Mouse (Mus musculus): Measurements from ENCODE around the gene Dcaf15. TPM values are rescaled to one million over a fixed set of nuclear protein-coding genes. Genes with fewer than 3 reads are reported as not detected.
A peak's percentile ranks its signal among the peaks of the same experiment; 100 is the strongest.

Dcaf15 gene
- total and polyA plus RNA-seq, 2 experiments from 2014 or later: 2.9 to 16.1 TPM

GRCm38 (mm10) chr8:84066291-84066930 lies 38.2 kb downstream of the Dcaf15 start, which contains the start of gene Rfx1:
TSS of gene Rfx1 (plus strand) at chr8:84066834.
- peaks cover 38% of the 10 kb centered on the region for H3K4me1 ChIP-seq (ENCODE audit: control insufficient read depth, insufficient read depth)
- H3K9me3 ChIP-seq (replicated peaks; ENCODE audit: control insufficient read depth, low read length): no peaks in the 10 kb centered on the region
- DNase-seq (ENCODE audit: low spot score) (peak; percentile 99), ATAC-seq (ENCODE audit: insufficient read depth, low read depth) (peak; percentile 96)
- TF ChIP-seq CTCF (IDR thresholded peaks at IDR 0.05; ENCODE audit: low read depth) (no peak), EP300 (IDR thresholded peaks at IDR 0.05; ENCODE audit: low read depth) (peak; percentile 83)
- H3K4me3 ChIP-seq (ENCODE audit: low read depth, low read length): peak within 1 kb of the TSS; percentile 97
- no peaks in the 10 kb centered on the region for H3K27me3 ChIP-seq (ENCODE audit: control insufficient read depth, insufficient read depth, low read length)
- H3K27ac ChIP-seq (ENCODE audit: low read depth): peak within 1 kb of the TSS; percentile 98
- peak within 1 kb of the TSS; percentile 81 for H3K4me2 ChIP-seq (ENCODE audit: low read depth, low read length)
- H3K36me3 ChIP-seq (replicated peaks; ENCODE audit: control insufficient read depth, insufficient read depth, low read length): no peaks in the 10 kb centered on the region
- peak within 1 kb of the TSS; percentile 77 for H3K9ac ChIP-seq (replicated peaks; ENCODE audit: low read depth, low read length)
- under 1% methylated on average over 51 of the region's 51 CpGs for WGBS

- ATAC-seq (ENCODE audit: insufficient read depth, low read depth) (no peak), DNase-seq (ENCODE audit: low spot score) (no peak)
- Histone ChIP-seq H3K9ac (replicated peaks; ENCODE audit: low read depth, low read length) (peak overlapping the region; percentile 73), H3K27ac (ENCODE audit: low read depth) (peak overlapping the region; percentile 82), H3K4me2 (ENCODE audit: low read depth, low read length) (peak overlapping the region; percentile 81), H3K27me3 (ENCODE audit: control insufficient read depth, insufficient read depth, low read length) (no peaks in the 10 kb centered on the region), H3K9me3 (replicated peaks; ENCODE audit: control insufficient read depth, low read length) (no peaks in the 10 kb centered on the region), H3K36me3 (replicated peaks; ENCODE audit: control insufficient read depth, insufficient read depth, low read length) (no peaks in the 10 kb centered on the region), H3K4me3 (ENCODE audit: low read depth, low read length) (peak overlapping the region; percentile 63), H3K4me1 (ENCODE audit: control insufficient read depth, insufficient read depth) (peaks cover 30% of the 10 kb centered on the region)
- no peak for TF ChIP-seq CTCF (IDR thresholded peaks at IDR 0.05; ENCODE audit: low read depth)
- no peak for TF ChIP-seq EP300 (IDR thresholded peaks at IDR 0.05; ENCODE audit: low read depth)
- 32% methylated on average over 5 of the region's 5 CpGs for WGBS
These were observed 39.0 kb downstream of the Dcaf15 start for GRCm38 (mm10) chr8:84065457-84066072.

GRCm38 (mm10) chr8:84065037-84065436 lies 39.5 kb downstream of the Dcaf15 start, which contains the start of gene Gm10643:
TSS of gene Gm10643 (minus strand) at chr8:84065137.
- Histone ChIP-seq H3K4me3 (ENCODE audit: low read depth, low read length) (peak within 1 kb of the TSS; percentile 63), H3K4me2 (ENCODE audit: low read depth, low read length) (peak within 1 kb of the TSS; percentile 81), H3K27me3 (ENCODE audit: control insufficient read depth, insufficient read depth, low read length) (no peaks in the 10 kb centered on the region), H3K27ac (ENCODE audit: low read depth) (peak within 1 kb of the TSS; percentile 82), H3K9ac (replicated peaks; ENCODE audit: low read depth, low read length) (peak within 1 kb of the TSS; percentile 73), H3K36me3 (replicated peaks; ENCODE audit: control insufficient read depth, insufficient read depth, low read length) (no peaks in the 10 kb centered on the region), H3K9me3 (replicated peaks; ENCODE audit: control insufficient read depth, low read length) (no peaks in the 10 kb centered on the region), H3K4me1 (ENCODE audit: control insufficient read depth, insufficient read depth) (peaks cover 25% of the 10 kb centered on the region)
- TF ChIP-seq EP300 (IDR thresholded peaks at IDR 0.05; ENCODE audit: low read depth) (no peak), CTCF (IDR thresholded peaks at IDR 0.05; ENCODE audit: low read depth) (no peak)
- 100% methylated on average over 1 of the region's 1 CpGs for WGBS
- DNase-seq (ENCODE audit: low spot score) (no peak), ATAC-seq (ENCODE audit: insufficient read depth, low read depth) (no peak)

DNA sequence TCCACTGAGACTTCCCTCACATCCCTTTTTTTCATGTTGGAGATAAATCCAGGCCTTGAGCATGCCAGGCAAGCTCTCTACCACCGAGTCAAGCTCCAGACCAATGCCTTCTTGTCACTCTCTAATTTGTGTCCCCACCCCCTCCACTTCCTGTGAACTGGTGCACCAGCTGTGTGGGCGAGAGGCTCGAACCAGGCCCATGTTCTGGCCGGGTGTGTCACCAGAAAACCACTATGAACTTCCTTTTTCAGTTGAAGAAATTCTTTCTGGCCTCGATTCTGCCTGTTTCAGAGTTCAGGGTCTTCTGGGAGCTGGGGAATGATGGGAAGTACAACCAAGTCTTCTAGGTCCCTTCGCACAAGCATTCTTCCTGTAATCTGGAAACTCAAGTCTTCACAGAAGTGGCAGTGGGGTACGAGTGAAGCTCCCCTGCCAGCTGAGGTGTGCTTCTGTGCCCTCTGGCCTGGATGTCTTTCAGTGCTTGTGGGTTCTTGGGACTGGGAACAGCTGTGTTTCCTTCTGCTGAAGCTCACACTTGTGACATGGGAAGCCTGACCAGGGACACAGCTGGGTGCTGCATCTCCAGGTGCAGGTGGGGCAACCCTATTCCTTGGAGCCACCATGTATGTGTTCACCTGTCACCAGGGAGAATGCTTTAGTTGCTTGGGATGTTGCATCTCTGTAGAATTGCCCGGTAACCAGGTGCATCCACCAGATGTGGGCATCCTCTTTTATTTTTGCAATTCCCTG lies 40.5 kb downstream of the Dcaf15 start:
- TF ChIP-seq CTCF (IDR thresholded peaks at IDR 0.05; ENCODE audit: low read depth) (no peak), EP300 (IDR thresholded peaks at IDR 0.05; ENCODE audit: low read depth) (no peak)
- Histone ChIP-seq H3K9ac (replicated peaks; ENCODE audit: low read depth, low read length) (no peak overlapping the region), H3K27me3 (ENCODE audit: control insufficient read depth, insufficient read depth, low read length) (no peaks in the 10 kb centered on the region), H3K27ac (ENCODE audit: low read depth) (peak overlapping the region; percentile 72; the same call in 1 of the 2 replicates), H3K4me1 (ENCODE audit: control insufficient read depth, insufficient read depth) (peaks cover 16% of the 10 kb centered on the region), H3K36me3 (replicated peaks; ENCODE audit: control insufficient read depth, insufficient read depth, low read length) (no peaks in the 10 kb centered on the region), H3K4me2 (ENCODE audit: low read depth, low read length) (no peak overlapping the region), H3K4me3 (ENCODE audit: low read depth, low read length) (no peak overlapping the region), H3K9me3 (replicated peaks; ENCODE audit: control insufficient read depth, low read length) (no peaks in the 10 kb centered on the region)
- ATAC-seq (ENCODE audit: insufficient read depth, low read depth) (no peak), DNase-seq (ENCODE audit: low spot score) (no peak)
- WGBS: 51% methylated on average over 8 of the region's 8 CpGs

DNA sequence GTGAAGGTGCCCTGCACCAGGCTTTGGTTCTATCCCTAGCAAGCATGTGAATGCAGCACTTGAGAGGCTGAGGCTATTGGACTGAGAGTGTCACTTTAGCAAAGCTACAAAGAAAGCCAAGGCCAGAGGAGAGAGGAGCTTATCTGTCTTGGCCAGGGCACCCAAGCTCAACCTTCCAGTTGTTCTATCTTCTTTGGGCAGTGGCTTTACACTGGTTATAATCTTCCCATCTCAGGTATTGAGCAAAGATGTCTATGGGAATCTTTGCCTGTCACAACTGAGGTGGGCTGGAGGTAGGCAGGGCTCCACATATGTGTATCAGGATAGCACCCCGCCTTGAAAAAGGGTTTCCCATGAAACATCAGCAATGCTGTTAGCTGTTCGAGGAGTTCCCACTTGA lies 44.3 kb downstream of the Dcaf15 start:
- Histone ChIP-seq H3K4me1 (ENCODE audit: control insufficient read depth, insufficient read depth) (no peaks in the 10 kb centered on the region), H3K4me2 (ENCODE audit: low read depth, low read length) (no peak overlapping the region), H3K4me3 (ENCODE audit: low read depth, low read length) (no peak overlapping the region), H3K9ac (replicated peaks; ENCODE audit: low read depth, low read length) (no peak overlapping the region), H3K27me3 (ENCODE audit: control insufficient read depth, insufficient read depth, low read length) (no peaks in the 10 kb centered on the region), H3K36me3 (replicated peaks; ENCODE audit: control insufficient read depth, insufficient read depth, low read length) (no peaks in the 10 kb centered on the region), H3K27ac (ENCODE audit: low read depth) (no peak overlapping the region), H3K9me3 (replicated peaks; ENCODE audit: control insufficient read depth, low read length) (no peaks in the 10 kb centered on the region)
- WGBS: 69% methylated on average over 2 of the region's 2 CpGs
- TF ChIP-seq EP300 (IDR thresholded peaks at IDR 0.05; ENCODE audit: low read depth): no peak
- ATAC-seq (ENCODE audit: insufficient read depth, low read depth) (no peak), DNase-seq (ENCODE audit: low spot score) (no peak)
